Mouse (Mus musculus) megakaryocyte, embryonic 14.5 days (primary cell): ENCODE data around the gene Upf1.

Source experiments
- FLI1 ChIP-seq: IDR thresholded peaks from 2 replicates; pipeline ENCODE4 v1.6.1; 2012; ENCODE audit warnings: low read length, inconsistent platforms, mixed read lengths
- GATA1 ChIP-seq: IDR thresholded peaks from 3 replicates; pipeline ENCODE4 v1.6.1; 2012; ENCODE audit warnings: mixed read lengths, low read length, inconsistent platforms, borderline replicate concordance

DNA sequence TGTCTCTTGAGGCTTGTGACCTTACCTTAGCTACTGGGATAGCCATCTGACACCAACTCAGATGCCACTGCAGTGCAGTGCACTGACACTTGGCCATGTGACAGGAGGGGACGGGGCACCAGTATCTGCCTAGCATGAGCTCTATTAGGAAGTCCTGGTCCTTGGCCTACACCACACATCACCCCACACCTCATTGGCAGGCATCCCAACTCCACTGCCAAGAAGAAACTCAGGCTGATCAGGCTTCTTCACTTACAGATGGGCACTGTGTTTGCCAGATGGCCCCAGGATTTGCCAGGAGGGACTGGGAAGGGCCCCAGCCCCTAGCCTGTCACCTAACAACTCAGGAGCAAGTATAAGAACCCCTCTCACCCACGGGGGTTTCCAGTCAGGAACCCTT, 39.7 kb downstream of the Upf1 start:
- no peak for TF ChIP-seq FLI1
- TF ChIP-seq GATA1: no peak
